Mouse (Mus musculus) MEL (cell line): ENCODE results near the gene Mrpl14. TPM values are rescaled to one million over a fixed set of nuclear protein-coding genes. Genes with fewer than 3 reads are reported as not detected.

Experiments
- DNase-seq: peaks from one replicate; pipeline ENCODE4 v3.0.0; 2011; ENCODE audit warnings: low read depth, low spot score
- H3K27ac ChIP-seq: 2 replicates; pipeline ENCODE4 v1.5.1; 2012; ENCODE audit warnings: low read depth, mild to moderate bottlenecking, control low read depth, low read length, moderate library complexity; ENCODE audit not compliant: control insufficient read depth
- H3K27me3 ChIP-seq, 2 experiments: fragments of 150-350 bp in 1 of 2; sonication (generic) in 1 of 2; 2 replicates each; pipeline ENCODE4 v1.6.1; 2012; ENCODE audit warnings: low read length in 2 of 2, mild to moderate bottlenecking in 2 of 2, improper control_type of control experiment in 1 of 2, moderate library complexity in 1 of 2; ENCODE audit not compliant: insufficient read depth in 2 of 2, control insufficient read depth in 1 of 2
- H3K36me3 ChIP-seq, 2 experiments: 2 replicates each; pipeline ENCODE4 v1.6.1; 2012 to 2014; ENCODE audit warnings: low read length in 2 of 2, improper control_type of control experiment in 1 of 2, inconsistent platforms in 1 of 2, mild to moderate bottlenecking in 1 of 2; ENCODE audit not compliant: insufficient read depth in 2 of 2, control insufficient read depth in 1 of 2
- H3K4me1 ChIP-seq, 2 experiments: fragments of 150-350 bp in 1 of 2; sonication (generic) in 1 of 2; 2 replicates each; pipeline ENCODE4 v1.6.1; 2012; ENCODE audit warnings: low read length in 2 of 2, improper control_type of control experiment in 1 of 2, mild to moderate bottlenecking in 1 of 2; ENCODE audit not compliant: insufficient read depth in 2 of 2, control insufficient read depth in 1 of 2
- H3K4me3 ChIP-seq, 2 experiments: fragments of 150-350 bp in 1 of 2; sonication (generic) in 1 of 2; 2 replicates each; pipeline ENCODE4 v1.5.1; 2012; ENCODE audit warnings: low read depth in 2 of 2, low read length in 2 of 2, mild to moderate bottlenecking in 2 of 2, moderate library complexity in 2 of 2, control low read depth in 1 of 2, improper control_type of control experiment in 1 of 2; ENCODE audit not compliant: control insufficient read depth in 1 of 2, insufficient read depth in 1 of 2
- H3K79me2 ChIP-seq: 2 replicates; pipeline ENCODE4 v1.6.1; 2012; ENCODE audit warnings: mild to moderate bottlenecking, low read length, moderate library complexity; ENCODE audit not compliant: control insufficient read depth, poor library complexity, insufficient read depth
- H3K9ac ChIP-seq: 2 replicates; pipeline ENCODE4 v1.6.1; 2012; ENCODE audit warnings: low read depth, mild to moderate bottlenecking, control low read depth, low read length, moderate library complexity; ENCODE audit not compliant: control insufficient read depth, poor library complexity, severe bottlenecking
- H3K9me3 ChIP-seq: fragments of 150-350 bp; sonication (generic); replicated peaks from 2 replicates; pipeline ENCODE4 v1.6.1; 2012; ENCODE audit warnings: mild to moderate bottlenecking, low read length, improper control_type of control experiment, moderate library complexity; ENCODE audit not compliant: insufficient read depth
- CHD1 ChIP-seq: IDR thresholded peaks from 2 replicates; pipeline ENCODE4 v1.6.1; 2012; ENCODE audit warnings: low read depth, mild to moderate bottlenecking, inconsistent platforms, low read length, improper control_type of control experiment
- CHD2 ChIP-seq: IDR thresholded peaks from 2 replicates; pipeline ENCODE4 v1.6.1; 2011; ENCODE audit warnings: low read length, improper control_type of control experiment
- CTCF ChIP-seq, 3 experiments: IDR thresholded peaks in 2 of 3; conservative IDR thresholded peaks in 1 of 3; 2 replicates each; pipeline ENCODE4 v1.5.1; 2011 to 2012; ENCODE audit warnings: low read length in 3 of 3, low read depth in 2 of 3, mild to moderate bottlenecking in 2 of 3, improper control_type of control experiment in 1 of 3, inconsistent platforms in 1 of 3, mixed read lengths in 1 of 3, moderate library complexity in 1 of 3; ENCODE audit not compliant: control insufficient read depth in 1 of 3, insufficient read depth in 1 of 3, poor library complexity in 1 of 3, severe bottlenecking in 1 of 3
- E2F4 ChIP-seq: IDR thresholded peaks from 2 replicates; pipeline ENCODE4 v1.6.1; 2011; ENCODE audit warnings: low read depth, low read length, improper control_type of control experiment, borderline replicate concordance
- EP300 ChIP-seq, 2 experiments: IDR thresholded peaks; 2 replicates each; pipeline ENCODE4 v1.6.1; 2011; ENCODE audit warnings: improper control_type of control experiment in 2 of 2, low read length in 2 of 2, low read depth in 1 of 2, mild to moderate bottlenecking in 1 of 2
- ETS1 ChIP-seq: IDR thresholded peaks from 2 replicates; pipeline ENCODE4 v1.6.1; 2012; ENCODE audit warnings: low read depth, mild to moderate bottlenecking, inconsistent platforms, low read length, improper control_type of control experiment, moderate library complexity
- HCFC1 ChIP-seq: IDR thresholded peaks from 2 replicates; pipeline ENCODE4 v1.6.1; 2012; ENCODE audit warnings: low read depth, mild to moderate bottlenecking, inconsistent platforms, low read length, improper control_type of control experiment, moderate library complexity
- JUND ChIP-seq: IDR thresholded peaks from 2 replicates; pipeline ENCODE4 v1.6.1; 2011; ENCODE audit warnings: low read depth, mild to moderate bottlenecking, improper control_type of control experiment, low read length
- MAFK ChIP-seq: IDR thresholded peaks from 2 replicates; pipeline ENCODE4 v1.6.1; 2011; ENCODE audit warnings: low read depth, mild to moderate bottlenecking, low read length, improper control_type of control experiment, borderline replicate concordance
- MAX ChIP-seq: IDR thresholded peaks from 2 replicates; pipeline ENCODE4 v1.6.1; 2011; ENCODE audit warnings: low read length, improper control_type of control experiment
- MAZ ChIP-seq: IDR thresholded peaks from 2 replicates; pipeline ENCODE4 v1.6.1; 2012; ENCODE audit warnings: low read depth, mild to moderate bottlenecking, inconsistent platforms, low read length, improper control_type of control experiment
- MXI1 ChIP-seq: IDR thresholded peaks from 2 replicates; pipeline ENCODE4 v1.6.1; 2011; ENCODE audit warnings: mild to moderate bottlenecking, low read depth, low read length, improper control_type of control experiment
- NELFE ChIP-seq: IDR thresholded peaks from 2 replicates; pipeline ENCODE4 v1.6.1; 2011; ENCODE audit warnings: low read depth, low read length, improper control_type of control experiment
- POLR2AphosphoS2 ChIP-seq: IDR thresholded peaks from 2 replicates; pipeline ENCODE4 v1.6.1; 2011; ENCODE audit warnings: low read length, improper control_type of control experiment
- POLR2AphosphoS5 ChIP-seq: IDR thresholded peaks from 2 replicates; pipeline ENCODE4 v1.6.1; 2012; ENCODE audit warnings: low read depth, borderline replicate concordance, mild to moderate bottlenecking, inconsistent platforms, low read length, moderate library complexity, mixed read lengths
- RAD21 ChIP-seq: IDR thresholded peaks from 2 replicates; pipeline ENCODE4 v1.6.1; 2011; ENCODE audit warnings: mild to moderate bottlenecking, low read depth, low read length, improper control_type of control experiment
- RCOR1 ChIP-seq: IDR thresholded peaks from 2 replicates; pipeline ENCODE4 v1.6.1; 2012; ENCODE audit warnings: low read depth, mild to moderate bottlenecking, inconsistent platforms, low read length, improper control_type of control experiment
- SIN3A ChIP-seq: IDR thresholded peaks from 2 replicates; pipeline ENCODE4 v1.6.1; 2012; ENCODE audit warnings: low read length, improper control_type of control experiment, inconsistent platforms
- SMC3 ChIP-seq: IDR thresholded peaks from 2 replicates; pipeline ENCODE4 v1.6.1; 2011; ENCODE audit warnings: low read depth, low read length, improper control_type of control experiment
- TAL1 ChIP-seq: IDR thresholded peaks from 2 replicates; pipeline ENCODE4 v1.6.1; 2012; ENCODE audit warnings: mild to moderate bottlenecking, inconsistent platforms, low read length, moderate library complexity, mixed read lengths
- TBP ChIP-seq: IDR thresholded peaks from 2 replicates; pipeline ENCODE4 v1.8.0; 2011; ENCODE audit warnings: low read depth, low read length, improper control_type of control experiment
- UBTF ChIP-seq: IDR thresholded peaks from 2 replicates; pipeline ENCODE4 v1.6.1; 2012; ENCODE audit warnings: low read depth, mild to moderate bottlenecking, inconsistent platforms, low read length, improper control_type of control experiment, moderate library complexity, borderline replicate concordance; ENCODE audit not compliant: insufficient read depth
- USF1 ChIP-seq: IDR thresholded peaks from 2 replicates; pipeline ENCODE4 v1.6.1; 2014; ENCODE audit warnings: low read depth, mild to moderate bottlenecking, inconsistent platforms, low read length, improper control_type of control experiment, moderate library complexity
- ZC3H11A ChIP-seq: IDR thresholded peaks from 2 replicates; pipeline ENCODE4 v1.6.1; 2012; ENCODE audit warnings: low read depth, mild to moderate bottlenecking, inconsistent platforms, low read length, improper control_type of control experiment
- ZKSCAN1 ChIP-seq: IDR thresholded peaks from 2 replicates; pipeline ENCODE4 v1.6.1; 2012; ENCODE audit warnings: low read depth, mild to moderate bottlenecking, inconsistent platforms, low read length, improper control_type of control experiment, moderate library complexity
- ZMIZ1 ChIP-seq: IDR thresholded peaks from 2 replicates; pipeline ENCODE4 v1.6.1; 2012; ENCODE audit warnings: low read depth, mild to moderate bottlenecking, inconsistent platforms, low read length, improper control_type of control experiment, moderate library complexity
- ZNF384 ChIP-seq: IDR thresholded peaks from 2 replicates; pipeline ENCODE4 v1.6.1; 2012; ENCODE audit warnings: low read depth, mild to moderate bottlenecking, inconsistent platforms, low read length, improper control_type of control experiment
- polyA plus RNA-seq, 2 experiments: library from polyadenylated mRNA; stranded (reverse) in 1 of 2; unstranded in 1 of 2; fragments of >175 nt in 1 of 2; fragments of >200 nt in 1 of 2; gene quantifications; 2 replicates each; pipeline versions ENCODE4 v1.2.1 to v1.2.4; 2012; ENCODE audit warnings: low replicate concordance in 2 of 2, low read depth in 1 of 2; ENCODE audit not compliant: insufficient read length in 2 of 2, insufficient read depth in 1 of 2, missing spikeins in 1 of 2
- total RNA-seq: library from RNA; depleted of rRNA; stranded (reverse); fragments of 300-350 nt; gene quantifications from 2 replicates; pipeline ENCODE4 v1.2.3, GENCODE M21; 2012

Mrpl14 gene
- total and polyA plus RNA-seq, 3 experiments, result 66.2 to 159 TPM; not detected in 1

- H3K36me3 ChIP-seq, result no peaks in the 10 kb centered on the region
- peaks cover 7 to 12% of the 10 kb centered on the region in 2 experiments; a peak in 3 of 4 replicates for H3K27me3 ChIP-seq
- H3K79me2 ChIP-seq, result no peaks in the 10 kb centered on the region
- H3K9me3 ChIP-seq, result no peaks in the 10 kb centered on the region
- TF ChIP-seq SMC3 (0 out of 2 replicates have a peak, but pooled peaks have one; percentile 13), USF1 (no peak), RAD21 (peak; percentile 0; the same call in 1 of the 2 replicates), MAZ (no peak), MAFK (no peak), ZMIZ1 (no peak), TAL1 (no peak), POLR2AphosphoS5 (no peak), ZC3H11A (no peak), CTCF (IDR thresholded peaks at IDR 0.05 in 2 of 3, conservative IDR thresholded peaks at IDR 0.05 in 1 of 3; ENCODE audit: control insufficient read depth in 1 of 3, insufficient read depth in 1 of 3, low read depth in 2 of 3, low read length in 3 of 3, poor library complexity in 1 of 3, severe bottlenecking in 1 of 3) (peak in 2 of 3 experiments; percentile 11 to 38; a peak in 2 of 6 replicates), ZKSCAN1 (no peak)
- DNase-seq, result peak; percentile 26
- no peak overlapping the region for H3K9ac ChIP-seq
- no peak overlapping the region for H3K27ac ChIP-seq
- no peaks in the 10 kb centered on the region for H3K4me1 ChIP-seq
- H3K4me3 ChIP-seq, result no peak overlapping the region
Observed at GRCm38 (mm10) chr17:45644185-45644584, 41.9 kb upstream of the Mrpl14 start.

GRCm38 (mm10) chr17:45653233-45653632, 32.9 kb upstream of the Mrpl14 start:
- no peak for DNase-seq
- H3K36me3 ChIP-seq, result no peaks in the 10 kb centered on the region
- H3K9ac ChIP-seq, result no peak overlapping the region

GRCm38 (mm10) chr17:45655820-45656219, 30.3 kb upstream of the Mrpl14 start:
- no peaks in the 10 kb centered on the region for H3K4me1 ChIP-seq
- no peaks in the 10 kb centered on the region for H3K79me2 ChIP-seq
- no peak overlapping the region for H3K9ac ChIP-seq
- H3K36me3 ChIP-seq, result no peaks in the 10 kb centered on the region
- no peak overlapping the region for H3K27ac ChIP-seq
- peak; percentile 69 for DNase-seq
- no peak overlapping the region for H3K4me3 ChIP-seq
- H3K9me3 ChIP-seq, result no peaks in the 10 kb centered on the region
- H3K27me3 ChIP-seq, result no peaks in the 10 kb centered on the region
- TF ChIP-seq JUND (no peak), SIN3A (no peak), USF1 (no peak), TBP (peak; percentile 94), ZNF384 (no peak), E2F4 (no peak), MAX (no peak), RAD21 (peak; percentile 59), UBTF (no peak), CTCF (IDR thresholded peaks at IDR 0.05 in 2 of 3, conservative IDR thresholded peaks at IDR 0.05 in 1 of 3; ENCODE audit: control insufficient read depth in 1 of 3, insufficient read depth in 1 of 3, low read depth in 2 of 3, low read length in 3 of 3, poor library complexity in 1 of 3, severe bottlenecking in 1 of 3) (peak; percentile 55 to 90 (median 72)), CHD1 (no peak), MXI1 (no peak), ETS1 (no peak), CHD2 (no peak), EP300 (IDR thresholded peaks at IDR 0.05; ENCODE audit: low read depth in 1 of 2, low read length in 2 of 2) (no peak)

More at GRCm38 (mm10) chr17:45653233-45653632, 32.9 kb upstream of the Mrpl14 start:
- Histone ChIP-seq H3K4me1 (no peaks in the 10 kb centered on the region), H3K4me3 (no peak overlapping the region), H3K9me3 (no peaks in the 10 kb centered on the region), H3K27ac (no peak overlapping the region), H3K79me2 (no peaks in the 10 kb centered on the region), H3K27me3 (no peaks in the 10 kb centered on the region)
- TF ChIP-seq RCOR1, result no peak
- no peak for TF ChIP-seq POLR2AphosphoS2
- no peak for TF ChIP-seq SIN3A
- TF ChIP-seq EP300 (IDR thresholded peaks at IDR 0.05; ENCODE audit: low read depth in 1 of 2, low read length in 2 of 2), result no peak
- no peak for TF ChIP-seq ZNF384
- no peak for TF ChIP-seq NELFE
- no peak for TF ChIP-seq CHD2
- no peak for TF ChIP-seq TBP
- no peak for TF ChIP-seq E2F4
- TF ChIP-seq HCFC1, result no peak
- TF ChIP-seq MAZ, result no peak
- no peak for TF ChIP-seq JUND
